ENCODE assay signal across 8 mouse cellular contexts in the genomic region with DNA sequence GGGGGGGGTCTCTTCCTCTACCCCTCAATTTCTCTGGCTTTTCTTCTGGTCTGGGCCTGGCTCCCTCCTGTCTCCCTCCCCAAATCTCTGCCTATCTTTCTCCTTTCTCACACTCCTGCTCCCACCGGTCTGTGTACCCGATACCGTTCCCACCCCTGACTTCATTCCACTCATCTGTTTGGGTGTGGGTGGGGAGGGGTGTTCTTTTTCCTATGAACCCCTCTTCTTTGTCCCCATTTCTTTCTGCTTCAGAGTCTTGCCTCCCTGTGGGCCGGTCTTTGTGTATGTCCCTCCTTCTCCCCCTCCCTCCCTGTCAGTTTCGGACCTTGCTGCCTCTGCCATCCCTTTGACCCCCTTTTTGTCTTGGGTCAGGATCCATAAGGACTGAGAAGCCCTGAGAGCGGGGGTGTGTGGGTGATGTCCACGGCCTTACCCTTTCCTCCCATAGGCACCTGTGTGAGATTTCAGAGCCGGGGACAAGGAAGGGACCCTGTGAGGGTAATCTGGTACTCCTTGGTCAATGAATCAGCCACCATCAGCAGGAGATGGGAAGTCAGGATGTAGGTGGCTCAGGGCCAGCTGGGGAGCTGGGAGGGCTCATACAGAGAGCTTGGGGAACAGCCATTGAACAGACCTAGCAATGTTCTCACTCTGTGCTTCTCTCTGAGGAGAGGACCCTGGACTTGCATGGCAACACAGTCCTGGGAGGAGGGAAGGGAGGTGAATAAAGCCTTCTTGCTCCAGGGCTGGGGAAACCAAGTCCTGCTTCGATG. TPM values are rescaled to one million over a fixed set of nuclear protein-coding genes. Genes with fewer than 3 reads are reported as not detected.
DNase-seq lines count a peak whose midpoint lies in the region; ATAC-seq and TF ChIP-seq lines count a peak whose summit lies in the region.

No protein-coding gene starts in this region.

- H3K27me3 ChIP-seq in cerebellum, adult 2 months (ENCODE audit: control insufficient read depth, insufficient read depth, low read length), result no peaks in the 10 kb centered on the region
- H3K27me3 ChIP-seq in lung, embryonic 15.5 days, result no peaks in the 10 kb centered on the region
- no peaks in the 10 kb centered on the region for H3K27me3 ChIP-seq in limb, embryonic 10.5 days (ENCODE audit: low read depth, poor library complexity, severe bottlenecking)
- no peaks in the 10 kb centered on the region for H3K27me3 ChIP-seq in stomach, embryonic 15.5 days (replicated peaks)

- H3K4me2 ChIP-seq in lung, embryonic 15.5 days, result peak overlapping the region; percentile 57
- H3K4me2 ChIP-seq in stomach, embryonic 15.5 days, result peak overlapping the region; percentile 49

- TF ChIP-seq CTCF in cerebellum, adult 2 months (IDR thresholded peaks at IDR 0.05; ENCODE audit: borderline replicate concordance, insufficient read depth, low read depth, low read length), result no peak

- no peak for DNase-seq in cerebellum, adult 2 months
- no peak for DNase-seq in cerebellum, adult 8-10 months
- no peak for DNase-seq in lung, adult 18-20 months
- peak; percentile 36 for DNase-seq in limb, embryonic 10.5 days (ENCODE audit: low spot score)
- no peak for DNase-seq in gastrocnemius, postnatal 36 days
- DNase-seq in right cerebral cortex, postnatal 25 days, result no peak

- no peaks in the 10 kb centered on the region for H3K36me3 ChIP-seq in lung, embryonic 15.5 days
- H3K36me3 ChIP-seq in limb, embryonic 10.5 days, result no peaks in the 10 kb centered on the region
- no peaks in the 10 kb centered on the region for H3K36me3 ChIP-seq in stomach, embryonic 15.5 days

- H3K27ac ChIP-seq in cerebellum, adult 2 months (ENCODE audit: insufficient read depth, low read length), result peak overlapping the region; percentile 39; the same call in 1 of the 2 replicates
- peak overlapping the region; percentile 84 for H3K27ac ChIP-seq in lung, embryonic 15.5 days
- peak overlapping the region; percentile 91 for H3K27ac ChIP-seq in limb, embryonic 10.5 days
- peak overlapping the region; percentile 46 for H3K27ac ChIP-seq in stomach, embryonic 15.5 days

- WGBS in cerebellum, adult 2 months, result 55% methylated on average over 9 of the region's 9 CpGs
- WGBS in lung, embryonic 15.5 days, result 40% methylated on average over 9 of the region's 9 CpGs
- 46% methylated on average over 9 of the region's 9 CpGs for WGBS in limb, embryonic 10.5 days
- WGBS in stomach, embryonic 15.5 days, result 41% methylated on average over 9 of the region's 9 CpGs

- no peaks in the 10 kb centered on the region for H3K9me3 ChIP-seq in lung, embryonic 15.5 days
- no peaks in the 10 kb centered on the region for H3K9me3 ChIP-seq in limb, embryonic 10.5 days (replicated peaks)
- no peaks in the 10 kb centered on the region for H3K9me3 ChIP-seq in stomach, embryonic 15.5 days

- intact Hi-C loops in gastrocnemius, postnatal 36 days (cut with DNase I), result no loop called here

- ATAC-seq in lung, embryonic 15.5 days (ENCODE audit: borderline replicate concordance, extremely low read depth, low FRiP score, low TSS enrichment), result no peak
- no peak for ATAC-seq in stomach, embryonic 15.5 days (ENCODE audit: insufficient read depth, low FRiP score, low read depth)

- no peak for TF ChIP-seq POLR2A in cerebellum, adult 2 months (IDR thresholded peaks at IDR 0.05; ENCODE audit: borderline replicate concordance, insufficient read depth, low read length)

- peak overlapping the region; percentile 45 for H3K4me3 ChIP-seq in cerebellum, adult 2 months (replicated peaks; ENCODE audit: insufficient read depth, low read depth, low read length)
- no peak overlapping the region; the same call in 1 of the 2 replicates for H3K4me3 ChIP-seq in lung, embryonic 15.5 days
- H3K4me3 ChIP-seq in limb, embryonic 10.5 days, result peak overlapping the region; percentile 46
- peak overlapping the region; percentile 23; the same call in 1 of the 2 replicates for H3K4me3 ChIP-seq in stomach, embryonic 15.5 days (replicated peaks)

- H3K9ac ChIP-seq in lung, embryonic 15.5 days, result peak overlapping the region; percentile 28; the same call in 1 of the 2 replicates
- peak overlapping the region; percentile 19; the same call in 1 of the 2 replicates for H3K9ac ChIP-seq in stomach, embryonic 15.5 days

- H3K4me1 ChIP-seq in cerebellum, adult 2 months (ENCODE audit: control insufficient read depth, insufficient read depth, low read length), result peaks cover 14% of the 10 kb centered on the region
- H3K4me1 ChIP-seq in lung, embryonic 15.5 days, result peaks cover 34% of the 10 kb centered on the region
- H3K4me1 ChIP-seq in limb, embryonic 10.5 days, result peaks cover 60% of the 10 kb centered on the region
- peaks cover 31% of the 10 kb centered on the region for H3K4me1 ChIP-seq in stomach, embryonic 15.5 days

RNA-seq across cellular contexts. Expression of gene Cstad, which starts 19.5 kb away (rescaled TPM):
- polyA plus RNA-seq in cerebellum, adult 2 months (2012; rRNA removed), result 3.2 and 3.7 TPM in 2 replicates
- 0.68 and 1.0 TPM in 2 replicates for polyA plus RNA-seq in lung, embryonic 15.5 days (2015; fragmentation: Nextera tagmentation; extraction: Ambion mirVana)
- 0.55 and 0.95 TPM in 2 replicates for polyA plus RNA-seq in limb, embryonic 10.5 days (2016; fragmentation: Nextera tagmentation; extraction: Ambion mirVana)
- 0.71 and 0.72 TPM in 2 replicates for polyA plus RNA-seq in stomach, embryonic 15.5 days (2015; fragmentation: Nextera tagmentation; extraction: Ambion mirVana)
- total RNA-seq in gastrocnemius, postnatal 36 days (2021), result 1 to 10 TPM; 2.5 to 3.4 TPM

Comparison
In these comparisons a context has a peak if more than half of its experiments do, and no peak if none do; other contexts are left out.
1. H3K27ac ChIP-seq: peak in every context shown above with its lines; median percentile 91 in limb, embryonic 10.5 days; 84 in lung, embryonic 15.5 days; 46 in stomach, embryonic 15.5 days; 39 in cerebellum, adult 2 months.